Mouse (Mus musculus): Measurements from ENCODE around the gene Mob3a.

Mob3a gene

DNA sequence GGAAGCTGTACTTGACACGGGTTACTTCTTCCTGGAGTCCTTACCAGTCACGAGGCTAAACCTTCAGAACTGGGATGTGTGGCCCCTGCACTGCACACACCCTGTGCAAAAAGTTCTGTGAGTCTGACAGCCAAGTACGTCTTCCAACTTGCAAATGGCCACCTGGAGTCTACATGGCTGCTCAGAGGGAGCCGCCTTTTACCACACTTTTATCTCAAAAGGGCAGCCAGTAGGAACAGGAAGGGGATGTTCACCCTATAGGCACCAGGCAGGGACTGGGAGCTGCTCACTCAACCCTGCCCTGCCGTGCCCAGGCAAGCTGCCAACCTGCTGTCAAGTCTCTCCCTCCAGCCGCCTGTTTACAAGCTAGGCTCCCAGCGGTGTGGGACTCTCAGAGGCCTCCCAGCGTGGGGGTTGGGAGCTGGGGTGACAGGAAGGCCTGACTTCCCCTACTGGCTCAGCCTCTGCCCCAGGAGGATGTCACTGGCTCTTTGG lies 23.8 kb downstream of the Mob3a start, which contains the start of gene Mknk2:
Gene Mknk2 (minus strand): TSS at position 171 of the 495 bp plus-strand sequence.
- peak; percentile 85 for DNase-seq (ENCODE audit: low spot score)

DNA sequence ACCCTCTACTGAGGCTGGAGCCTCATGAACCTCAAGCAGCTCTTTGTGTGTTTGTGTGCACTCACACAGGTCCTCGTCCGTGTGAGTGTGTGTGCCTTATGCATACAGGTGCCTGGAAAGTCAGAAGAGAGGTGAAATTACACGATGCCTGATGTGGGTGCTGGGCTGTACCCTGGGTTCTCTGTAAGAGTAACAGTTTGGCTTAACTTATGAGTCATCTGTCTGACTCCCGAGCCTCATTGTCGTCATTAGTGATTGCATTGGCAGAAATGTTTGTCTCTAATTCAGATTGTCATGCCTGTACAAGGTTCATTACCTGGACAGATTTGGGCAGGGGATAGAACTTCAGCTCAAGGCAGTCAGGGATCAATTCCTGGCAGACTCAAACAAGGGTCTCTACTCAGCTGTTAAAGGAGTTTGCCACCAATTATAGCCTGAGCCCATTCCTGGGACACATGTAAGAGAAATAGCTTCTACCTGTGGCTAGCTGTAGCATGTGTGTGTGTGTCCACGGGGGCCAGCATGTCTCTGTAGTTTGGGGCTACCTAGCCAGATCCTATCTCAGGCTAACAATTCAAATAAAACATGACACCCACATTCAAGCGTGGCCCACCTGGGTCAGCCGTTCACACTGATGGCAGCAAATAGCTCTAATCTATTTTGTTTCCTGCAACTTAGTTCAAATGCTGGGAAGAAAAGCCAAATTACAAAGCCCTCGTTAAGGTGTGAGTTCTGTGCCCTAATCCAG lies 24.5 kb downstream of the Mob3a start:
- no peak for DNase-seq (ENCODE audit: low spot score)

DNA sequence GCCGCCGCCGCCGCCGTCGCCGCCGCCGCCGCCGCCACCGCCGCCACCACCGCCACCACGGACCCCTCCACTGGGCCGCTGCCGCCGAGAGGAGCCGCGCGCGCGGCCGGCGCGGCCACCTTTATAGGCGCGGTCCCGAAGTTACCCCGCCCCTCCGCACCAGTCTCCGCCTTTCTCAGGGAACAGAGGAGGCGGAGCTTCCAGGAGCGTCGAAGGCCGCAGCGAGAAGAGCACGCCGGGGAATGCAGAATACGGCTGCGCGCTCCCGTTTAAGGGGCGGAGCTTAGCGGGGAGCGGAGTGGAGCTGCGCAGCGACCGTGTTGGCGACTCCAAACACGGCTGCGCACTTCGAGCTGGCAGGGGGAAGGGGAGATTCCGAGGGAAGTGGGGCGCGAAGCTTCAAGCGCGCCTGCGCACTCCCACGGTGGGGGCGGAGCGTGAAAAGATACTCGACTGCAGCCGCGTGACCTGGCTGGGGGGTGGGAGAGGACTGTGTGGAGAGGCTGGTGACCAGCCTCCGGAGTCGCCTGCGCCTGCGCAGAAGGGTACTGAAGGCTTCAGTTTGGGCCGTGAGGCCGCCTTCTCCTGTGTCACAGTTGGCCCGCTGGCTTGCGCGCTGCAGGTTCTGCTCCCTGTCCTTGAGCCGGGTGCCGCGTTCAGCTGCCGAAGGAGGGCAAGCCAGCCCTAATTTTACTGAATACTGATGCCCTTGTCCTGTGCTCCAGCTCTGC lies 25.4 kb downstream of the Mob3a start:
- DNase-seq (ENCODE audit: low spot score), result peak; percentile 98

DNA sequence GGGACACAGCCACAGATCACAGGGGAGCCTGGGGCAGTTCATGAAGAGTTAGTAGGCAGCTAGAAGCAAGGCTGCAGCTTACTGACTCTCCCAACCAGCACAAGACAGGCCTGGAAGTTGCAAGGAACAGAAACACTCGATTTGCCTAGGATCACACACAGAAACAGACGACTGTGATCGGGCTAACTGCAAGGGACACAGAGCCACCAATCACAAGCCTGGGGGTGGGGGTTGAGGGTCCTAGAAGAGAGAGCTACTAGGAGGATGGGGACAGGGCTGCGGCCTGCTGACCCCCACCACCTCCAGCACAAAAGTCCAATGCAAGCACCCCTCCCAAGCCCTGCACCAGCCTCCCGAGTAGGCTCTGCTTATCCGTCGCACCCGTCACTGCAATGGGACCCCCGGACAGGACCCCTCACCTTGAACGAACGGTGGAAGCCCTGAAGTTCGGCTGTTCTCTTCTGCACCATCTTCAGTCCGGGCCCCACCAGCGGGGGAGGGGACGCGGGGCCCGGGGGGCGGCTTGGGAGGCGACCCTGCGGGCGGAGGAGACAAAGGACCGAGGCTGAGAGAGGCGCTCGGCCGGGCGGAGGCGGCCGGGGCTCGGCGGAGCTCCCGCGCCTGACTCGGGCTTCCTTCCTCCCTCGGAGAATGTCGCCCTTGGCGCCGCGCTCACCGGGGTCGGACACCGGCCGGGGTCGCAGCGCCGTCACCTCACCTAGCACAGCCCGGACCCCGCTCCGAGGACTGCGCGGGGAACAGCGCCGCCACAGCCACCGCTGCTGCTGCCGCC lies 26.2 kb downstream of the Mob3a start:
- no peak for DNase-seq (ENCODE audit: low spot score)

DNA sequence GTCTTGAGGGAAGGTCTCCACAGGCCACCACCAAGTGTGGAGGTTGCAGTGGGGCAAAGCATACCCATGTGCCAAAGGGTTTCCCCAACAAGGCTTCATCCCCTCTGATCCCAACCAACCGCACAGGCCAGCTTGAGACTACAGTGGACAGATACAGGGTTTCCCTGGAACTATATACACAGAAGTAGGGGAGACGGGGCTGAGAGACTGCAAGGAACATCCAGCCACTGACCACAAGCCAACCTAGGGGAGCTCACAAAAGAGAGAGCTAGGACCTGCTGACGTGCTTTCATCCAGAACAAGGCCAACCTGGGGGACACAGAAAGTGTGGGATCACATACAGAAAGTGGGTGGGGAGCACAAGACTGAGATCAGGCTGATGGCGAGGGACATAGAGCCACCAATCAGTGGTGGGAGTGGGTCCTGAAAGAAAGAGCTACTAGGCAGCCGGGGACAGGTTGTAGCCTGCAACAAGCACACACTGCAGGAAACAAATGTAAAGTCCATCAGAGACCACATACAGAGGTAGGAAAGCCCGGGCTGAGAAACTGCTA lies 26.8 kb downstream of the Mob3a start:
- DNase-seq (ENCODE audit: low spot score), result no peak

DNA sequence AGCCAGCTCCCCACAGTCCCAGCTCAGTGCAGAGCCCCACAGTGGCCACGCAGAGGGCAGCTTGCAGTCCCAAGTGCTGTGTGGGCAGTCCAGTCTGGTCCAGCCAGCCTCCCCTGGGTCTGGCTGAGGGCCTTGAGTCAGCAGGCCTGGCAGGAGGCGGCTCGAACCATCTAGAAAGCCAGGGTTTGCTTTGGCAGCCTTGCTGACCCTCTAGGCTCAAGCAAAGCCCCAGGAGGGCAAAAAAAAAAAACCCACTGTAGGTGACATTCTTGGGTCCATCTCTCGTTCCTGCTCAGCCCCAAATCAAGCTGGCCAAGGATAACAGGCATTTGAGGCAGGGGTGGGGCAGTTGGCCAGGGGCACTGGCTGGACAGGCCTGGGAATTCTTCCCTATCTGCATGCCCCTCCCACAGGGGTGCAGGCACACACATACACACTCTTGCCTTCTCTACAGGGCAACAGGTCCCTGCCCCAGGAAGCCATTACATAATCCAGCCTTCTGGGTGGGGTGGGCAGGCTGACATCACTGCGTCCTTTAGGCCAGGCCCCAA lies 27.5 kb downstream of the Mob3a start:
- no peak for DNase-seq (ENCODE audit: low spot score)

DNA sequence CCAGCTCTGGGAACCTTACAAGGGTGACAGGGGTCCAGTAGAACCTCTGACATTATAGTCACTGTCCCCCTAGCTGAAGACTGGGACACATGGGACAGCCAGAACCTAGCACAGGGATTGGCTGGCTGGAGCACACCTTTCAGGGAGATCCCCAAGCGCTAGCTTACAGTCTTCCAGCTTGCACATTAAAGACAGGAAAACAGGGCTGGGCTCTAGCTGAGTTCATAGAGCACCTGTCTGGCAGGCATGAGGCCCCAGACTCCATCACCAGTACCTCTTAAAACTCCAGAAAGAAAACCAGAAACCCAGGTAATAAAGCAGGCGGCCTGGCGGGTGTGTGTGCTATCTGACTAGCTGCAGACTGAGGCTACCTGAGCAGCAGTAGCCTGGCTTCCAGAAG lies 28.1 kb downstream of the Mob3a start:
- DNase-seq (ENCODE audit: low spot score), result no peak

DNA sequence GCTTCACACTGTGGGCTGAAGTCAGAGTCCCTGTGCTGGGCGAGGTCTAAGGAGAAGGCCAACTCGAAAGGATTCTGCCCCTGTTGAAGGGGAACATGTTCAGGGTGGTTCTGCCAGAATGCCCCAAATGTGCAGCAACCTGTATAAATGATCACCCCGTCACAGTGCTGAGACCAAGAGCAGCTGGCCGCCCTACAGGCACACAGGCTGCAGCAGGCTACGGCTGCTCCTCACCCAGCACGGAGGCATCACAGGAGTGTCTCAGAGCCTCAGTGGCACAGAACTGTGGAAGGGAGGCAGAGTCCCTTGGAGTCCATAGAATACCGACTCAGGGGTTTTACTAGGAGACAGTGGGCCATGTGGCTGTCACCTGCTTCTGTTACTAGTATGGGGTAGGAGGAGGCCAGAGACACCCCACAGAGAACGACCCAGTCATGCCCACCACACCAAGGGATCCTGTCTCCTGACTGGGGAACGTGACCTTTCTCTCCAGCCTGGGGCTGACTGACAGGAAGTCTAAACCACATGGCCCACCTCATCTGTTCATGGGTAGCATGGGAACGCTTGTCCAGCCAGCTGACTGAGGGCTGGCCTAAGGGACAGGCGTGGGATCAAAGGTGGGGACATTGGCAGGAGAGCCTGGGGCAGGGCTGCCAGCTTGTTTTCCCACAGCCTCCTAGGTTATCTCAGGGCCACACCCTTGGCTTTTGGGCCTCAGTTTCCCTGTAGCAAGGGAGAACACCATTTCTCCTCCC lies 29.7 kb downstream of the Mob3a start:
- no peak for DNase-seq (ENCODE audit: low spot score)

DNA sequence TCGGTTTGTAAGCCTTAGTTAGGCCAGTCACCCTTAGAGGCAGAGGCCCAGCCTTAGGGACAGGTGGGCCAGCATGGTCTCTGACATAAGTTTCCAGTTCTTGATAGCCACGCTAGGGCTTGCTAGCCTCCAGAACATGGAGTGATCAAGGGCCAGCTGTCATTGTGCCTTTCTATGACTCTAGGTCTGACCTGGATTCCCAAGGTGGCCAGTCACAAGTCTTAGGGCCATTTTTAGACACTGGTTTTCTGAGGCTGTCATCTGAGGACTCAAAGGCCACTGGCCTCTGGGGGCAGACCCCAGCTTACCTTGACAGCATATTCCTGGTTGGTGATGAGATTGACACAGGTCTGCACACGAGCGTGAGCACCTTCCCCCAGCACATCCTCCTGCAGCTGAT lies 30.5 kb downstream of the Mob3a start:
- DNase-seq (ENCODE audit: low spot score), result no peak

DNA sequence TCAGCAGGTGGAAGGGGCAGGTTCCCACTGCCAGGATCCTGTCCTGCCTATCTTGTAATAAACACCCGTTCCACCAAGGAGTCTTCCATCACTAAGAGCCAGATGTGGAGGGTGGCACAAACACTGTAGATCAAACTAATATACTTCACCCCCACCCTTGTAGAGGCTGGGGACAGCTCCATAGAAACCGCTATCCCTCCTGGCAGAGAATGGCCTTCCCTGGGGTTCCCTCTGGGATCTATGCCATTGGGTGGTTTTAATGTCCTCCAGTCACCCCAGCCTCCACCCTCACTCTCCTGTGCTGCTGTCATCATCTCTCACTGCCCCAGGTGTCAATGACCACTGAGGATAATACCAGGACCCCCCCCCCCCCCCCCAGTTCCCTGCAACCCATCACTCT lies 31.2 kb downstream of the Mob3a start:
- no peak for DNase-seq (ENCODE audit: low spot score)

DNA sequence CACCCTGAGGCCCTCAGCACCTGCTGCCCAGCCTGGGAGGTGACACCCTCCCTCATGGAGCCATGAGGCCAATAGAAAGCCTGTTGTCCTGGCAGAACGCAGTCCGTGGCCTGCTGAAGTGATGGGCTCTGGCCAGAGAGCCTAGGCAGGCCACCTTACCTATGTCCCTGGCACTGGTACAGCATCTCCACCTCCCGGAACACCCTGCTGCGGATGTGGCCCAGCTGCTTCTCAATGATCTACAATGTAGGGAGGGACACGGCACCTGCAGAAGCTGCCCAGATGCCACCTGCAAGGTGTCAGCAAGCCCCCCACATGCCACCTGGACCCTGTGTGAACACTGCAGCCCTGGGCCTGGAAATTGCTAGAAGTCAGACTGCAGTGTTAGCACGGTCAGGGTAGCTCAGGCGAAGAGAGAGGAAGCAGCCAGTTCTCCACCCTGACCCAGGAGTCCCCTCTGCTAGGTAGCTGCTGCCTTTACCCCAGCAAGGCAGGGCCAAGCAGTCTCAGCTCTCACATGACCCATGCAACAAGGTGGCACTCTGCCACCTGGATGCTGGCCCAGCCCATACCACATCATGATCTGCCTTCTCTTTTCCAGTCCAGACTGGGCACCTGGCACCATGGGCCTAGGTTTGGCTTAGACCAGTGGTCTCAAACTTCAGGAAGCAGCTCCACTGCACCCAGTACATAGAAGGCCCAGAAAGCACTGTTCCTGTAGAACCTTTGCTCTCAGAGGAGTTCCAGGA lies 31.9 kb downstream of the Mob3a start:
- no peak for DNase-seq (ENCODE audit: low spot score)

DNA sequence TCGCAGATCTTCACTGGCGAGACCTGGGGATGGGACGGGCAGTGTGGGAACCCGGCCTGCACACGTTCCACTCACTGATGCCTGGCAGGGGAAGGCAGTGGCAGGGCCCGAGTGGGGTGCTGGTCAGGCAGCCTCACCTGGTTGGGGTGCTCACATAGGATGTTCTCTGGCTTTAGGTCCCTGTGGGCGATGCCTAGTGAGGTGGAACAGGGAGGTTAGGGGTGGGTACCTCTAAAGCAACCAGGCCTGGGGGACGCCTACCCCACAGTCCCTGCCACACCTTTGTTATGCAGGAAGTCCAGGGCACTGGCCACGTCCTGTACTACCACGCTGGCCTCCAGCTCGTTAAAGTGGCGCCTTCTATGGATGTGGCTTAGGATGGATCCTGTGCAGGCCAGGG lies 32.8 kb downstream of the Mob3a start:
- DNase-seq (ENCODE audit: low spot score), result no peak

DNA sequence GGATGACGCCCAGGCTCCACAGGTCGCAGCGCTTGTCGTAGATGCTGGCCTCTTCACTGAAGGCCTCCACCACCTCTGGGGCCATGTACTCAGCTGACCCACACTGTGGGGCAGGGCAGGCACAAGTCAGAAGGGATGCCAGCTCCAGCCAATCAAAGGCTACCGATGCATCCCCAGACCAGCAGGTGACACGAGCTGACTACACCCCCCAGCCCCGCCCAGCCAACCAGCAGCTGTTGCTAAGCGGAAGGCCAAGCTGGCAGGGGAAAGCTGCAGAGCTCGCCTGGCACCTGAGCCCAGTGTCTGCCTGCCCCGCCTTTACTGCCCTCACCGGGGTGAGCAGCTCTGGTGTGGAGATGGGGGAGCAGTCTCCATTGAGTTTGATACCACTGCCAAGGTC lies 33.2 kb downstream of the Mob3a start:
- DNase-seq (ENCODE audit: low spot score), result no peak

DNA sequence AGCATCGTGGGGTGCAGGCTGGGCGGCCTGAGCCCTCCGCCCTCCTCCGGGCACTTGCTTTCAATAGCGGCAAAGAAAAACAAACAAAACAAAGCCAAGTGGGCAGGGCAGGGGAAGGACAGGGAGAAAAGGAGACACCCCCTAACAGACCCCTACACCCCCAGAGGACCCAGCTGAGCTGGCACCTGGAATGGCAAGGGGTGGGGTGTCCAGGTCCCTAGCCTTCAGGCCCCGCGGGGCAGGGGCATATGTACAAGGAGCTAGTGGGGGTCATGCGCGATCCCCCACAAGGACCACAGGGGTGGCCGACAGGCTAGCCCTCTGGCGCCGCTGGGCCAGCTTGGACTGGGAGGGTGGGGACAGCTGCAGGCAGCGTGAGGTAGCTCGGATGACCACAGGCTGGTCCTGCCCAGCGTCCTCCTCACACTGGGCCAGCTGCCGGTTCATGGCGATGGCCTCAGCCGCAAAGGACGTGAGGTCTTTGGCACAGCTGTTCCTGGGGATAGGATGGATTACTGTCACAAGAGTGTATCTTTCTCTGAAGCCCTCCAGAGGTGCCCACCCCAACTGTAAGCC lies 34.9 kb downstream of the Mob3a start:
- no peak for DNase-seq (ENCODE audit: low spot score)

DNA sequence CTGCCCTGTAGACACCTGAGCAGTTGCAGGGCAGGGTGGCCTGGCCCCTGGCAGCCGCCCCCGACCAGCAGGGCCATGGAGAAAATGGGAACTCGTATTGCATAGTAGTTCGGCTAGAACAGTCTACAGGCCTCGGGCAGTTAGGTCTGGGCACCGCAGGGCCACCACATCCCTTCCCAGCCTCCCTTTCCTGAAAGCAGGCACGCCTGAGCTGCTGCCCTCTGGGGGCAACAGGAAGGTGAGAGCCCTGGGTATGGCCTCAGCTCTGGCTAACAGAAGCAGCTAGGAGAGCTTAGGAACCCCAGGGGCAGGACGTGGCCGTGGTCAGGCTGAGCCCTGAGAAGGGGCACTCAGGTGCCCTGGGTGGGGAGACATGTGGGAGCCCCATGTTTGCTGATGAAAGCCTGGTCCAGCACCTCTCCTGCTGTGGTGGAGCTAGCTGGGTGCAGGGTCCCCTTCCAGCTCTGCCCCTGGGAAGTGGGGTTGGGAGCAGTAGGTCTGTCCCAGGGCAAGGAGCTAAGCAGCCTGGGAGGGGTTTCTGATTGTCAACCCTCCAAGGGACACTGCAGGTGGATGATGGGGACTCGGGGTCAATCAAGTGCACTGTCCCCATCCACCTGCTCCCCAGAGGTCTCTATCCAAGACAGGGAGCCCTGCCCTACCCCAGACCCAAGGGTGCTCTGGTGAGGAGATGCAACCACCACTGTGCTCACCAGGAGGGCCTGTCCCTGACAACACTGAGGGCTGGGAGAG lies 35.6 kb downstream of the Mob3a start:
- no peak for DNase-seq (ENCODE audit: low spot score)

DNA sequence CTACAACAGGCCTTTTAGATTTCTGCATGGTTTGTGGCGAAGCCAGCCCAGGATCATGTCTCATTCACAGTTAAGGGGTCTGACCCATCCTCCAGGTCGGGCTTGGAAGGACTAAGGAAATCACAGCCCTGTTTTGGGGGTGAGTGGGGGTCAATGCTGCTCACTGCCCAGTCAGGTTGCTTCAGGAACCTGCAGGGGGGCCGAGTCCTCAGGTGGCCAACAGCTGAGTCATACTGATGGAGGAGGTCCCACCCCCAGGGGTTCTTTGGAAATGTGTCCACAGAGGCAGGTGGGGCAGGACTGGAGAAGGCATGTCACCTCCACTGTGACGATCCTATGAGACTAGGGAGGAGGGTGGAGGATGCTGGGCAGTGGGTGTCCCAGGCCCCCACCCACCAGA lies 36.3 kb downstream of the Mob3a start:
- DNase-seq (ENCODE audit: low spot score), result no peak

DNA sequence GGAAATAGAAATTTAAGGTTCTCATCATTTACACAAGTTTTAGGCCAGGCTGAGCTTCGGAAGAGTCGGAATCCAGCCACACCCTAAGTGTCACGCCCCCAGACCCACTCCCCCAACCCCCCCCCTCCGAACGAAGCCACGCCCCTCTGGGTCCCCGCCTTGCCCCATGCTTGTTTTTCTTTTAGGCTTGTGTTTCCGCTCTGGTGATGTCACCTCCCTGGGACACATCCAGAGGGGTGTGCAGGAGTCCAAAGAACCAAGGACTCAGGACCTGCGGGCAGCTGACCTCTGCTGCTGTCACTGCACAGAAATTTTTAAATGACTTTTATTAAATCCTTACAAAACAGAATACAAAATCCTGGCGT lies 36.8 kb downstream of the Mob3a start:
- no peak for DNase-seq (ENCODE audit: low spot score)

DNA sequence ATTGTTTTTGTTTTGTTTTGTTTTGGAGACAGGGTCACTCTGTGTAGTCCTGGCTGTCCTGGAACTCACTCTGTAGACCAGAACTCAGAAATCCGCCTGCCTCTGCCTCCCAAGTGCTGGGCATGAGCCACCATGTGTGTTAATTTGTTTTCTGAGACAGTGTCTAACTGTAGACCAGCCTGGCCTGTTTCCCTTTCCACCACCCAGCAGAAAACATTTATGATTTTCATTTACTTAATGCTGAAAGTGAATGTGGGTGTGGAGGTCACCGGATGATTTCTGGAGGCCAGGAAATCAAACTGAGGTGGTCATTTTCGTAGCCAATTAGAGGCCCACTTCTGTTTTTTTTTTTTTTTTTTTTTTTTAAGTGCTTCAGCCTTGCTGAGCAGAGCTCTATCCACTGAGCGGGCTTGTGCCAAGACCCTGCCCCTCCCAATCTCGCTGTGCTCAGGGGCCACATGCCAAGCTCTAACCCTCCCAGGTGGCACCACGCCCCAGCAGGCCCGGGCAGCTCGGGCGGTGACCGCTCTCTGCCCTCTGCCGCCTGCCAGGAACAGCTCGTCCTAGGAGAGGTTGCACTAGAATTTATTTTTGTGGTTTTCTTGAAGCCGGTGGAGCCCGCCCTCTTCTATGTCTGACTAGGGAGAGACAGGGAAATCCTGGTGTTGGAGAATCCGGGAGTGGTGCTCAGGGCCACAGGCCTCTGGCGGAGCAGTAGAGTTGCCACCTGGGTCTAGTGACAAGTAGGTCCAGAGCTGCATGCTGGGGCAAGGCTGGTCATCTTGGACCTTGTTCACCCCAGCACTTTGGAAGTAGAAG lies 37.4 kb downstream of the Mob3a start:
- DNase-seq (ENCODE audit: low spot score), result peak; percentile 84
